Mouse (Mus musculus): ENCODE results near the gene Cisd3. TPM values are rescaled to one million over a fixed set of nuclear protein-coding genes. Genes with fewer than 3 reads are reported as not detected.

Gene Cisd3
- polyA plus RNA-seq, 1 experiment from 2014 or later, result 45.8 TPM

- Histone ChIP-seq H3K36me3 (ENCODE audit: control insufficient read depth, insufficient read depth, low read length) (peaks cover 15% of the 10 kb centered on the region), H3K27me3 (ENCODE audit: control insufficient read depth, insufficient read depth, low read length) (no peaks in the 10 kb centered on the region), H3K27ac (ENCODE audit: low read depth, low read length) (peak overlapping the region; percentile 59; the same call in 1 of the 2 replicates), H3K4me3 (ENCODE audit: low read depth, low read length) (no peak overlapping the region), H3K4me1 (ENCODE audit: control insufficient read depth, insufficient read depth, low read length) (peaks cover 10% of the 10 kb centered on the region), H3K9me3 (replicated peaks; ENCODE audit: control insufficient read depth, low read length) (no peaks in the 10 kb centered on the region), H3K4me2 (no peak overlapping the region; the same call in 1 of the 2 replicates), H3K9ac (ENCODE audit: low read depth, low read length) (no peak overlapping the region)
- ATAC-seq (replicated peaks; ENCODE audit: insufficient number of reproducible peaks, low FRiP score, low TSS enrichment), result no peak
- 34% methylated on average over 7 of the region's 7 CpGs for WGBS (ENCODE audit: insufficient replicate concordance)
Observed at GRCm38 (mm10) chr11:97684766-97685165, 860 bp upstream of the Cisd3 start.

DNA sequence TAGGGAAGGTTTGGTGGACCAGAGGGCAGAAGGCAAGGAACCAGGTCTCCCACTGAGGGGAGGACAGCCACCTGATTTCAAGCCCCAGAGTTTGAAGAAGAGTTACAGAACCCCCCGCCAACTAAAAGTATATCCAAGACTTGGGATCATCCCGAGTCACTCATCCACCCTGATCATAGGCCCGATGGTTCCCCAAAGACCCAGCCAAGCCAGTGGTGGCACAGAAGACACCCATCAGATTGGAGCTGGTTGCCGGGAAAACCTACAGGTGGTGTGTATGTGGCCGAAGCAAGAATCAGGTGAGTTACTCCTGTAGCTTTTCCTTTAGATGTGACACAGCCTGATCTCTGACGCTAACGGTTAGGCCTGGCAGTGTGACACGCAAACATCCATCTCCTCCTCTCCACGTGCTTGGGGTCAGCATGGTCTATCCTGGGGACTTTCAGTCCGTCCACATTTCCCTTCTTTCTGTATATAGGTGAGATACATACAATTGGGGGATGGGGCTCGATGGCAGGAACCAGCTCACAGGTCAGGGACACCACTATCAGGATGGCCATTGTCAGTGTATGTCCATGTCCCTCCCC lies 789 bp downstream of the Cisd3 start:
- peak overlapping the region; percentile 79 for H3K4me2 ChIP-seq
- no peaks in the 10 kb centered on the region for H3K9me3 ChIP-seq (replicated peaks; ENCODE audit: control insufficient read depth, low read length)
- ATAC-seq (replicated peaks; ENCODE audit: insufficient number of reproducible peaks, low FRiP score, low TSS enrichment), result no peak
- H3K4me3 ChIP-seq (ENCODE audit: low read depth, low read length), result peak overlapping the region; percentile 38
- H3K27me3 ChIP-seq (ENCODE audit: control insufficient read depth, insufficient read depth, low read length), result no peaks in the 10 kb centered on the region
- 65% methylated on average over 11 of the region's 11 CpGs for WGBS (ENCODE audit: insufficient replicate concordance)
- H3K4me1 ChIP-seq (ENCODE audit: control insufficient read depth, insufficient read depth, low read length), result peaks cover 10% of the 10 kb centered on the region
- H3K27ac ChIP-seq (ENCODE audit: low read depth, low read length), result no peak overlapping the region
- H3K36me3 ChIP-seq (ENCODE audit: control insufficient read depth, insufficient read depth, low read length), result peaks cover 13% of the 10 kb centered on the region
- H3K9ac ChIP-seq (ENCODE audit: low read depth, low read length), result peak overlapping the region; percentile 68

DNA sequence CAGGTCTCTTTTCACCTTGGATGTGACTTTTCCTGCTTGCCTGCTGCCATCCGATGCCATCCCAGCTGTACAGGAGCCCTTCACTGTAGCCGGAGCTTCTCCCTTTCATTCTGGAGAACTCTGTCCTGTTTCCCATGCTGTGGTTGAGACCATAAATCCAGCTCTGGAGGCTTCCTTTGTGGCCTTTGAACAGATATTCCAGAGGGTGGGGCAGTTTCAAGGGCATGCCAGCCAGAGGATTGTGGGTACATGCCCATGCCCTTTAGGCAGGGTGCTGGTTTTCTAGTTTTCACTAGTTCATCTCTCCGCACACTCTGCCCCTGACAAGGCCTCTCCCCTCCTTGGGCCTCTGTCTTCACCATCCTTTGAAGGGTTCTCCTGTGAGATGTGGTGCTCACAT lies 1.4 kb downstream of the Cisd3 start:
- H3K9me3 ChIP-seq (replicated peaks; ENCODE audit: control insufficient read depth, low read length), result no peaks in the 10 kb centered on the region
- peaks cover 7% of the 10 kb centered on the region for H3K4me1 ChIP-seq (ENCODE audit: control insufficient read depth, insufficient read depth, low read length)
- H3K27ac ChIP-seq (ENCODE audit: low read depth, low read length), result no peak overlapping the region
- H3K27me3 ChIP-seq (ENCODE audit: control insufficient read depth, insufficient read depth, low read length), result no peaks in the 10 kb centered on the region
- peak overlapping the region; percentile 79 for H3K4me2 ChIP-seq
- H3K36me3 ChIP-seq (ENCODE audit: control insufficient read depth, insufficient read depth, low read length), result peaks cover 10% of the 10 kb centered on the region; the same call in 1 of the 2 replicates
- peak overlapping the region; percentile 49 for H3K9ac ChIP-seq (ENCODE audit: low read depth, low read length)
- 85% methylated on average over 3 of the region's 3 CpGs for WGBS (ENCODE audit: insufficient replicate concordance)
- ATAC-seq (replicated peaks; ENCODE audit: insufficient number of reproducible peaks, low FRiP score, low TSS enrichment), result no peak
- H3K4me3 ChIP-seq (ENCODE audit: low read depth, low read length), result no peak overlapping the region

- H3K27me3 ChIP-seq (ENCODE audit: control insufficient read depth, insufficient read depth, low read length), result no peaks in the 10 kb centered on the region
- 32% methylated on average over 10 of the region's 10 CpGs for WGBS (ENCODE audit: insufficient replicate concordance)
- no peak overlapping the region for H3K9ac ChIP-seq (ENCODE audit: low read depth, low read length)
- no peak overlapping the region for H3K4me3 ChIP-seq (ENCODE audit: low read depth, low read length)
- H3K36me3 ChIP-seq (ENCODE audit: control insufficient read depth, insufficient read depth, low read length), result peaks cover 12% of the 10 kb centered on the region; the same call in 1 of the 2 replicates
- no peak for ATAC-seq (replicated peaks; ENCODE audit: insufficient number of reproducible peaks, low FRiP score, low TSS enrichment)
- no peak overlapping the region for H3K27ac ChIP-seq (ENCODE audit: low read depth, low read length)
- H3K9me3 ChIP-seq (replicated peaks; ENCODE audit: control insufficient read depth, low read length), result no peaks in the 10 kb centered on the region
- no peak overlapping the region for H3K4me2 ChIP-seq
- peaks cover 11% of the 10 kb centered on the region for H3K4me1 ChIP-seq (ENCODE audit: control insufficient read depth, insufficient read depth, low read length)
Observed at GRCm38 (mm10) chr11:97689861-97690260, 4.2 kb downstream of the Cisd3 start.

DNA sequence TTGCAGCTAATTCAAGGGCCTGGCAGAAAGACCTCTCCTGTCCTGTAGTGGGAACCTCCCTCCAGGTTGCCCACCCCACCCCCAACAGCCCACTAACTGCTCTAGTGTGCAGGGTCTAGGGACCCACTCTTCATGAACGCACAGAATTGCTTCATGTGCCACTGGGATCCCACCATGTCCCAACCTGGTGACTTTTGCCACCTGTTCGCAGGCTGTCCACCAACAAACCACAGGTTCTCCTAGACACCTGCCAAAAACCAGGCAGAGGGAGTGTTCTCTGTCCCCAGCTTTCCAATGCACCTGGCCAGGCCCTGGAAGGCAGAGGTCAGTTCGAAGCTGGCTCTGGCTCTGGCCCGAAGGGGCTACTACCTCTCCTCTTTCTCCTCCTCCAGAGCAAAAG lies 8.8 kb downstream of the Cisd3 start:
- no peak overlapping the region for H3K4me3 ChIP-seq (ENCODE audit: low read depth, low read length)
- H3K27me3 ChIP-seq (ENCODE audit: control insufficient read depth, insufficient read depth, low read length), result no peaks in the 10 kb centered on the region
- H3K27ac ChIP-seq (ENCODE audit: low read depth, low read length), result no peak overlapping the region
- no peak overlapping the region for H3K9ac ChIP-seq (ENCODE audit: low read depth, low read length)
- H3K9me3 ChIP-seq (replicated peaks; ENCODE audit: control insufficient read depth, low read length), result no peaks in the 10 kb centered on the region
- peaks cover 12% of the 10 kb centered on the region; the same call in 1 of the 2 replicates for H3K36me3 ChIP-seq (ENCODE audit: control insufficient read depth, insufficient read depth, low read length)
- no peak overlapping the region for H3K4me2 ChIP-seq
- 82% methylated on average over 4 of the region's 4 CpGs for WGBS (ENCODE audit: insufficient replicate concordance)
- peaks cover 39% of the 10 kb centered on the region for H3K4me1 ChIP-seq (ENCODE audit: control insufficient read depth, insufficient read depth, low read length)
- ATAC-seq (replicated peaks; ENCODE audit: insufficient number of reproducible peaks, low FRiP score, low TSS enrichment), result no peak

DNA sequence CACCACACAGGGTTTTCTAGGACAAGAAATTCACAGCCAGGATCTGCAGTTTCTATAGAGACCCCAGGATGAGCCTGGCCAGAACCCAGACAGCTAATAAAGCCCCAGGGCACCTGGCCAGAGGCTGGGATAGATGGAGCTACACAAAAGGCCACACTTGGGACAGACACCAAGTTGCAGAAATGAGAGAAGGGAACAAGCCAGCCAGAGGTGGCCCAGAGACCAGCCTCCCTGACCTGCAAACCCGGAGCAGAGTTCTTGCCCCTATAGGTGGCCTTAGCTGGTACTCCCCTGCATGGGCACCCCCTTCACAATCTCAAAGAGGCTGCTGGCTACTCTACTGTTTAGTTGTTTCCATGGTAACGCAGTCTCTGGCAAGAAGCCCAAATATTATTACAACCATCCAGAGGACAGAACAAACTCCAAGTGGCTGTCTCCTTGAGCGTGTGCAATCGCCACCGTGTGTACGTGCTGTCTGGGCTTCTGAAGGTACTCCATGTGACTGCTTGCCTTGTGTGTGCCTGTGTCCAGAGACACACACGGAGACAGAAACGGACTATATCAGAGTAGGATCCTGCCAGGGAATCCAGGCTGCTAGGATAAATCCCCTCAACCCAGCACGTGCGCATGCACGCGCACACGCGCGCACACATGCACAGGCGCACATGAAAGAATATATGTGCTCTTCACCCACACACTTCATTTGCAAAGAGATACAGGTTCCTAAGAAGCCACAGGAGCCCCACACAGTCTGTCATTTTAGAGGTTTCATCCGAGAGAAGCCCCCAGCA lies 9.5 kb downstream of the Cisd3 start:
- H3K9me3 ChIP-seq (replicated peaks; ENCODE audit: control insufficient read depth, low read length), result no peaks in the 10 kb centered on the region
- H3K36me3 ChIP-seq (ENCODE audit: control insufficient read depth, insufficient read depth, low read length), result peaks cover 12% of the 10 kb centered on the region; the same call in 1 of the 2 replicates
- H3K4me2 ChIP-seq, result peak overlapping the region; percentile 6; the same call in 1 of the 2 replicates
- no peak for ATAC-seq (replicated peaks; ENCODE audit: insufficient number of reproducible peaks, low FRiP score, low TSS enrichment)
- peaks cover 39% of the 10 kb centered on the region for H3K4me1 ChIP-seq (ENCODE audit: control insufficient read depth, insufficient read depth, low read length)
- 71% methylated on average over 17 of the region's 17 CpGs for WGBS (ENCODE audit: insufficient replicate concordance)
- H3K27me3 ChIP-seq (ENCODE audit: control insufficient read depth, insufficient read depth, low read length), result no peaks in the 10 kb centered on the region
- no peak overlapping the region for H3K4me3 ChIP-seq (ENCODE audit: low read depth, low read length)
- no peak overlapping the region for H3K9ac ChIP-seq (ENCODE audit: low read depth, low read length)
- peak overlapping the region; percentile 17; the same call in 1 of the 2 replicates for H3K27ac ChIP-seq (ENCODE audit: low read depth, low read length)

DNA sequence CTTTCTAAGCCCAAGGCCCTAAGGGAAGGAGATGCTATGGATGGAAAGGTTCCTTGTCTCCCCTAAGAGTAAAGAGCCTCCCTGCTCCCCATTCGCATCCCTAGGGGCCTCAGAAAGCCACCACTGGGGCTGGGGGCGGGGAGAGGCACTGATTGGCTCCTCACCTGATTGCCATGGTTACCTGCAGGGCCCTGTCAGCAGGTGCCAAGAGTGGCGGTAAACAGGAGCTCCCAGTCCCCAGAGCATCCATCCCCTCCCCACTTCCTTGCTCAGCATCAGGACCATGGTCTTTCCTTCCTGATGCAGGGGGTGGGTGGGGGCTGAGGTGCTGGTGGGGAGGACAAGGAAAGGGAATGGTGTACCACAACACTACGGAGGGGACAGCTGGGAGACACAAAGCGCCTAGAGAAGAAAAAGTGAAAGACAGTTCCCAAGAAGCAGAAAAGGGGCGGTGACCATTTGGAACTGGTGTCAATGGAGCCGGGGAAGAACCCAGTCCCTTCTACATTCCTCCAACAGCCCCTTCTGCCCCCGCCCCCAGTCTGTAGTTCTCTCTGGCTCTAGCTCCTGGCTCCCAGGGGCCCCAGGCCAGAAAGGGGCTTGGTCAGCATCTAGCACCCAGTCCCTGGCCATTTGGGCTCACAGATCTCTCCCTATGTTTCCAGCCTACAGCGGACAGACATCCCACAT lies 10.2 kb downstream of the Cisd3 start:
- peaks cover 9% of the 10 kb centered on the region; the same call in 1 of the 2 replicates for H3K36me3 ChIP-seq (ENCODE audit: control insufficient read depth, insufficient read depth, low read length)
- H3K9ac ChIP-seq (ENCODE audit: low read depth, low read length), result no peak overlapping the region
- WGBS (ENCODE audit: insufficient replicate concordance), result 64% methylated on average over 7 of the region's 9 CpGs
- H3K4me2 ChIP-seq, result peak overlapping the region; percentile 6; the same call in 1 of the 2 replicates
- no peaks in the 10 kb centered on the region for H3K9me3 ChIP-seq (replicated peaks; ENCODE audit: control insufficient read depth, low read length)
- no peak for ATAC-seq (replicated peaks; ENCODE audit: insufficient number of reproducible peaks, low FRiP score, low TSS enrichment)
- H3K4me1 ChIP-seq (ENCODE audit: control insufficient read depth, insufficient read depth, low read length), result peaks cover 39% of the 10 kb centered on the region
- H3K4me3 ChIP-seq (ENCODE audit: low read depth, low read length), result no peak overlapping the region
- H3K27ac ChIP-seq (ENCODE audit: low read depth, low read length), result no peak overlapping the region
- no peaks in the 10 kb centered on the region for H3K27me3 ChIP-seq (ENCODE audit: control insufficient read depth, insufficient read depth, low read length)

- H3K9me3 ChIP-seq (replicated peaks; ENCODE audit: control insufficient read depth, low read length), result no peaks in the 10 kb centered on the region
- H3K36me3 ChIP-seq (ENCODE audit: control insufficient read depth, insufficient read depth, low read length), result peaks cover 3% of the 10 kb centered on the region; the same call in 1 of the 2 replicates
- H3K27ac ChIP-seq (ENCODE audit: low read depth, low read length), result no peak overlapping the region
- 79% methylated on average over 8 of the region's 8 CpGs for WGBS (ENCODE audit: insufficient replicate concordance)
- H3K4me2 ChIP-seq, result no peak overlapping the region
- peaks cover 45% of the 10 kb centered on the region for H3K4me1 ChIP-seq (ENCODE audit: control insufficient read depth, insufficient read depth, low read length)
- H3K4me3 ChIP-seq (ENCODE audit: low read depth, low read length), result no peak overlapping the region
- no peaks in the 10 kb centered on the region for H3K27me3 ChIP-seq (ENCODE audit: control insufficient read depth, insufficient read depth, low read length)
- ATAC-seq (replicated peaks; ENCODE audit: insufficient number of reproducible peaks, low FRiP score, low TSS enrichment), result no peak
- H3K9ac ChIP-seq (ENCODE audit: low read depth, low read length), result no peak overlapping the region
Observed at GRCm38 (mm10) chr11:97696669-97697068, 11.0 kb downstream of the Cisd3 start.

Measured in heart, embryonic 11.5 days (tissue).